Mouse (Mus musculus): ENCODE measurements around the gene Zfp64. TPM values are rescaled to one million over a fixed set of nuclear protein-coding genes. Genes with fewer than 3 reads are reported as not detected.

Gene Zfp64
- polyA plus RNA-seq, 1 experiment: 28.1 TPM

DNA sequence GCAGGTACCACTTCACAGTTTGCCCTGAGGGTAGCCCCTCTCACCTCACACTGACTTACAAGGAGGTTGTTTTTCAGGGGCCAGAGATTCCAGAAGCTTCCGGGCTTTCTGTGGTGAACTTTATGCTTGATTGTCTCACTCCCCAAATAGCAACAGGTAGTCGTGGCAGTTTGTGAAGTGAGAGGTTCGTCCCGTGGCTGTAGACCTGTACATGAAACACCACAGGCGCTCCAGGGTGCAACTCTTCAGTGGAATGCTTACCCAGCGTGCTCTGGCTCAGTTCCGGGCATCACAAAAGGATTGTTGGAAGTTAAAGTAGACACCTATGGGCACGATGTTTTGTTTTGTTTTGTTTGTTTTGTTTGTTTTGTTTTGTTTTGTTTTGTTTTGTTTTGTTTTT is 88.4 kb downstream of the Zfp64 start:
- no peak overlapping the region for H3ac ChIP-seq (ENCODE audit: control insufficient read depth, insufficient read length, low read depth)
- H3K36me3 ChIP-seq (ENCODE audit: control insufficient read depth, insufficient read depth): no peaks in the 10 kb centered on the region
- H3K4me3 ChIP-seq (ENCODE audit: insufficient read depth, poor library complexity, severe bottlenecking): no peak overlapping the region
- H3K27me3 ChIP-seq (ENCODE audit: control insufficient read depth, insufficient read depth, insufficient read length): no peaks in the 10 kb centered on the region
- H3K79me3 ChIP-seq (ENCODE audit: low read depth): no peaks in the 10 kb centered on the region
- no peaks in the 10 kb centered on the region for H3K79me2 ChIP-seq (ENCODE audit: control insufficient read depth, insufficient read depth)
- TF ChIP-seq MYOD1 (IDR thresholded peaks at IDR 0.05; ENCODE audit: control insufficient read depth, insufficient read length, low read depth) (no peak), CTCF (IDR thresholded peaks at IDR 0.05; ENCODE audit: control insufficient read depth, insufficient read depth, insufficient read length) (no peak), MYOG (IDR thresholded peaks at IDR 0.05; ENCODE audit: control insufficient read depth, extremely low read depth, insufficient read length) (no peak), MAX (IDR thresholded peaks at IDR 0.05) (no peak), FOSL1 (IDR thresholded peaks at IDR 0.05; ENCODE audit: insufficient read depth, low read length, poor library complexity, severe bottlenecking) (no peak), USF1 (IDR thresholded peaks at IDR 0.05; ENCODE audit: low read depth) (no peak), CEBPB (IDR thresholded peaks at IDR 0.05; ENCODE audit: low read depth) (no peak)

DNA sequence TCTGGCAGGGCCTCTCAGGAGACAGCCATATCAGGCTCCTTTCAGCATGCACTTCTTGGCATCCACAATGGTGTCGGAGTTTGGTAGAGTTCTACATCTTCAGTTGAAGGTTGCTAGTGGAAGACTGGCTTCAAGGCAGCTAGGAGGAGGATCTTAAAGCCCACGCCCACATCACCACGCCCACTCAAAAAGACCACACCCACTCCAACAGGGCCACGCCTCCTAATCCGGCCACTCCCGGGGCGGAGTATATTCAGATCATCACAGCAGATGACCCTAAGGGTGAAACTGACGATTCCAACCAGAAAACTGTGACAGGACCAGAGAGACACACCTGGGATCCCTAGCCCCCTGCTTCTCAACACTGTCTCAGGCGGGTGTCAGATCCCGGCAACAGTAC is 89.0 kb downstream of the Zfp64 start:
- Histone ChIP-seq H3K79me2 (ENCODE audit: control insufficient read depth, insufficient read depth) (no peaks in the 10 kb centered on the region), H3ac (ENCODE audit: control insufficient read depth, insufficient read length, low read depth) (no peak overlapping the region), H3K36me3 (ENCODE audit: control insufficient read depth, insufficient read depth) (no peaks in the 10 kb centered on the region), H3K4me3 (ENCODE audit: insufficient read depth, poor library complexity, severe bottlenecking) (no peak overlapping the region), H3K79me3 (ENCODE audit: low read depth) (no peaks in the 10 kb centered on the region), H3K27me3 (ENCODE audit: control insufficient read depth, insufficient read depth, insufficient read length) (no peaks in the 10 kb centered on the region)
- no peak for TF ChIP-seq CTCF (IDR thresholded peaks at IDR 0.05; ENCODE audit: control insufficient read depth, insufficient read depth, insufficient read length)
- TF ChIP-seq MYOD1 (IDR thresholded peaks at IDR 0.05; ENCODE audit: control insufficient read depth, insufficient read length, low read depth): no peak
- no peak for TF ChIP-seq MYOG (IDR thresholded peaks at IDR 0.05; ENCODE audit: control insufficient read depth, extremely low read depth, insufficient read length)
- no peak for TF ChIP-seq MAX (IDR thresholded peaks at IDR 0.05)
- TF ChIP-seq USF1 (IDR thresholded peaks at IDR 0.05; ENCODE audit: low read depth): no peak

DNA sequence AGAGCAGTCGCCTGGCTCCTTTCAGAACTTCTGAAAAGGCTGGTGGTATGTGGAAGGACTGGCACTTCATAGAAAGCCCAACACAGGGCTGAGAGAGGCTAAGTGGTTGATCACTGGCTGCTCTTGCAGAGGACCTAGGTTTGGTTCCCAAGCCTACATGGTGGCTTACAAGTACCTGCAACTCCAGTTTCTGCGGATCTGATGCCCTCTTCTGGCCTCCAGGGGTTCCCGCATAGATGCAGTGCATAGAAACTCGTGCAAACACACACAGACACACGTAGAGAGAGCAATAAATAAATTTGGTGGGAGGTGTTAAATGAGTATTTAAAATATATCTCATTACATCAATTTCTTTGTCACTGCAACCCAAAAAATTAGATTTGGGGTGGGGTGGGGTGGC is 90.5 kb downstream of the Zfp64 start:
- Histone ChIP-seq H3ac (ENCODE audit: control insufficient read depth, insufficient read length, low read depth) (no peak overlapping the region), H3K36me3 (ENCODE audit: control insufficient read depth, insufficient read depth) (no peaks in the 10 kb centered on the region), H3K79me2 (ENCODE audit: control insufficient read depth, insufficient read depth) (no peaks in the 10 kb centered on the region), H3K4me3 (ENCODE audit: insufficient read depth, poor library complexity, severe bottlenecking) (no peak overlapping the region), H3K27me3 (ENCODE audit: control insufficient read depth, insufficient read depth, insufficient read length) (no peaks in the 10 kb centered on the region), H3K79me3 (ENCODE audit: low read depth) (no peaks in the 10 kb centered on the region)
- TF ChIP-seq MAX (IDR thresholded peaks at IDR 0.05) (no peak), FOSL1 (IDR thresholded peaks at IDR 0.05; ENCODE audit: insufficient read depth, low read length, poor library complexity, severe bottlenecking) (no peak), MYOG (IDR thresholded peaks at IDR 0.05; ENCODE audit: control insufficient read depth, extremely low read depth, insufficient read length) (no peak), USF1 (IDR thresholded peaks at IDR 0.05; ENCODE audit: low read depth) (no peak), CEBPB (IDR thresholded peaks at IDR 0.05; ENCODE audit: low read depth) (no peak), MYOD1 (IDR thresholded peaks at IDR 0.05; ENCODE audit: control insufficient read depth, insufficient read length, low read depth) (no peak), CTCF (IDR thresholded peaks at IDR 0.05; ENCODE audit: control insufficient read depth, insufficient read depth, insufficient read length) (no peak)

DNA sequence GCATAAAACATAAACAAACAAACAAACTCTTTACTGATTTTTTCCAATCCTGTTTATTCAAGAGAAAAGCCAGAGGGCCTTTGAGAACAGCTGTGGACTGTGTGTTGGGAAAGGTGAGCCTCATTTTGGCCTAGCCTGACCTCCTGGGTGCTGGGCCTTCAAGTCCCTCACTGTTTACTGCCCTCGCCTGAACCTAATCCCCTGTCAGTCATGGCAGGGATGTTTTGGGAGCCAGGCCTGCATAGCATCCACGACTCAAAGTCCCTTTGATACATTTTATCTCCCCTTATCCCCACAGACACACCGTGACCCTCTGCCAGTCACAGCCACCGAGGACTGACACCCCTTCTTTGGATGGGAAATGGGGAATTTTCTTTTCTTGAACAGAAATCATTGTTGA is 92.7 kb downstream of the Zfp64 start:
- no peak overlapping the region for H3ac ChIP-seq (ENCODE audit: control insufficient read depth, insufficient read length, low read depth)
- H3K27me3 ChIP-seq (ENCODE audit: control insufficient read depth, insufficient read depth, insufficient read length): no peaks in the 10 kb centered on the region
- H3K79me2 ChIP-seq (ENCODE audit: control insufficient read depth, insufficient read depth): no peaks in the 10 kb centered on the region
- H3K4me3 ChIP-seq (ENCODE audit: insufficient read depth, poor library complexity, severe bottlenecking): no peak overlapping the region
- no peaks in the 10 kb centered on the region for H3K36me3 ChIP-seq (ENCODE audit: control insufficient read depth, insufficient read depth)
- TF ChIP-seq CTCF (IDR thresholded peaks at IDR 0.05; ENCODE audit: control insufficient read depth, insufficient read depth, insufficient read length): no peak
- TF ChIP-seq MYOG (IDR thresholded peaks at IDR 0.05; ENCODE audit: control insufficient read depth, extremely low read depth, insufficient read length): no peak
- TF ChIP-seq MAX (IDR thresholded peaks at IDR 0.05): no peak
- TF ChIP-seq CEBPB (IDR thresholded peaks at IDR 0.05; ENCODE audit: low read depth): no peak
- TF ChIP-seq USF1 (IDR thresholded peaks at IDR 0.05; ENCODE audit: low read depth): no peak
- no peak for TF ChIP-seq FOSL1 (IDR thresholded peaks at IDR 0.05; ENCODE audit: insufficient read depth, low read length, poor library complexity, severe bottlenecking)
- TF ChIP-seq MYOD1 (IDR thresholded peaks at IDR 0.05; ENCODE audit: control insufficient read depth, insufficient read length, low read depth): no peak
- H3K79me3 ChIP-seq (ENCODE audit: low read depth): no peaks in the 10 kb centered on the region

DNA sequence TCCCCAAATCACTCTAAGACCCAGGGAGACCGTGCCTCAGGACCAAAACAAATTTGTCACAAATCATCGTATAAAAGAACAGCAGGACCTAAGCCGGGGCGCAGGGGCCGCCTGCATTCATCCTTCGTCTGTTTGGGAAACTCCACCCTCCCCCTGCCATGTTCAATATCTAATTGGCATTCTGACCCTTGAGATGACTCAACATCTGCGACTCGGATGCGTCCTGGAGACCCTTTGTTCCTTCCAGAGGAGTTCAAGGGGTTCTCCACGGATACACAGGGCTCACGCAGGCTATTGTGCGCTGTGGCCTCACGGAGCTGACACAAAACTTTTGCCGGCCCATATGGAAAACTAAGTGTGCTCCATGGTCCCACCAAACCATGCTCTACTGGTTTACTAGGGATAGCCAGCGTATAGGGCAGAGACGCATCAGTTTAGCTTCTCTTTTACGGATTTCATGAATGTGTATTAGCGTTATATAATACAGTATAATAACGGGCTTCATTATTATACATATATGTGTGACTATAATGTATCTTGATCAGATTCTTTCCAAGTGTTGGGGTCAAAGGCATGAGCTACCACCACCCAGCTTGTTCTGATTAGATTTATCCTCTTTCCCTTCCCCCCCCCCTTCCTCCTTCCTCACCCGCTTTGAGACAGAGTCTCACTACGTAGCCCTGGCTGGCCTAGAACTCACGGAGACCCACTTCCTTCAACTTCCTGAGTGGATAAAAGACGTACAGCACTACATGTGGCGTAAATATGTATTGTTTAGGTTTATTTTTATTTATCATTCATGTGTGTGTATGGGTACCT is 94.3 kb downstream of the Zfp64 start:
- Histone ChIP-seq H3ac (ENCODE audit: control insufficient read depth, insufficient read length, low read depth) (no peak overlapping the region), H3K79me2 (ENCODE audit: control insufficient read depth, insufficient read depth) (no peaks in the 10 kb centered on the region), H3K4me3 (ENCODE audit: insufficient read depth, poor library complexity, severe bottlenecking) (no peak overlapping the region), H3K79me3 (ENCODE audit: low read depth) (no peaks in the 10 kb centered on the region), H3K27me3 (ENCODE audit: control insufficient read depth, insufficient read depth, insufficient read length) (no peaks in the 10 kb centered on the region), H3K36me3 (ENCODE audit: control insufficient read depth, insufficient read depth) (no peaks in the 10 kb centered on the region)
- TF ChIP-seq MAX (IDR thresholded peaks at IDR 0.05) (no peak), USF1 (IDR thresholded peaks at IDR 0.05; ENCODE audit: low read depth) (no peak), FOSL1 (IDR thresholded peaks at IDR 0.05; ENCODE audit: insufficient read depth, low read length, poor library complexity, severe bottlenecking) (no peak), MYOD1 (IDR thresholded peaks at IDR 0.05; ENCODE audit: control insufficient read depth, insufficient read length, low read depth) (no peak), MYOG (IDR thresholded peaks at IDR 0.05; ENCODE audit: control insufficient read depth, extremely low read depth, insufficient read length) (no peak)

Data from C2C12 (cell line).